Mouse (Mus musculus) midbrain, postnatal 0 days (tissue): Measurements from ENCODE around the gene Iqcn. TPM values are rescaled to one million over a fixed set of nuclear protein-coding genes. Genes with fewer than 3 reads are reported as not detected.

ENCODE experiments used
- ATAC-seq: fragments of 200-750 bp; cut with Nextera tagmentation; 2 replicates; pipeline ENCODE4 v1.8.0; 2017; ENCODE audit warnings: moderate number of reproducible peaks, mild to moderate bottlenecking, moderate TSS enrichment, moderate library complexity; ENCODE audit not compliant: low FRiP score
- DNase-seq: peaks from one replicate; pipeline ENCODE4 v3.0.0-alpha.2; 2015; ENCODE audit warnings: low spot score
- H3K27ac ChIP-seq: fragments of 300-500 bp; sonication (generic); 2 replicates; pipeline ENCODE4 v1.5.1; 2014; ENCODE audit warnings: low read depth, mild to moderate bottlenecking, low read length, mixed read lengths
- H3K27me3 ChIP-seq: fragments of 300-500 bp; sonication (generic); 2 replicates; pipeline ENCODE4 v1.6.1; 2014; ENCODE audit warnings: low read length, control low read depth, mixed read lengths; ENCODE audit not compliant: insufficient read depth
- H3K36me3 ChIP-seq: fragments of 300-500 bp; sonication (generic); 2 replicates; pipeline ENCODE4 v1.6.1; 2014; ENCODE audit warnings: low read length, control low read depth, mixed read lengths; ENCODE audit not compliant: insufficient read depth
- H3K4me1 ChIP-seq: fragments of 300-500 bp; sonication (generic); 2 replicates; pipeline ENCODE4 v1.6.1; 2014; ENCODE audit warnings: mild to moderate bottlenecking, control low read depth, antibody characterized with exemption, low read length, mixed read lengths; ENCODE audit not compliant: insufficient read depth
- H3K4me2 ChIP-seq: fragments of 300-500 bp; sonication (generic); 2 replicates; pipeline ENCODE4 v1.6.1; 2014; ENCODE audit warnings: low read depth, mild to moderate bottlenecking, low read length, mixed read lengths; ENCODE audit not compliant: poor library complexity, severe bottlenecking
- H3K4me3 ChIP-seq: fragments of 300-500 bp; sonication (generic); 2 replicates; pipeline ENCODE4 v1.5.1; 2014; ENCODE audit warnings: low read depth, mild to moderate bottlenecking, low read length, moderate library complexity
- H3K9ac ChIP-seq: fragments of 300-500 bp; sonication (generic); replicated peaks from 2 replicates; pipeline ENCODE4 v1.6.1; 2014; ENCODE audit warnings: mild to moderate bottlenecking, low read length, moderate library complexity, mixed read lengths; ENCODE audit not compliant: poor library complexity, severe bottlenecking
- H3K9me3 ChIP-seq: fragments of 300-500 bp; sonication (generic); 2 replicates; pipeline ENCODE4 v1.6.1; 2016; ENCODE audit warnings: low read length, control low read depth
- CTCF ChIP-seq: IDR thresholded peaks from 2 replicates; pipeline ENCODE4 v1.5.1; 2016; ENCODE audit warnings: antibody characterized with exemption, mild to moderate bottlenecking
- WGBS: fragments of 180-500 bp; shearing (Covaris S2); extraction: QIAGEN DNeasy Blood & Tissue Kit; methylation state at CpG from one replicate; pipeline ENCODE4 v1.1.7; 2014; 5-methylcytosine and 5-hydroxymethylcytosine counted together
- polyA plus RNA-seq: library from polyadenylated mRNA; unstranded; fragments of >200 nt; fragmentation: Nextera tagmentation; extraction: Ambion mirVana; gene quantifications from 2 replicates; pipeline ENCODE4 v1.2.1, GENCODE M21; 2015
- total RNA-seq: library from RNA; depleted of rRNA; stranded (reverse); fragments of >200 nt; gene quantifications from 2 replicates; pipeline ENCODE4 v1.2.3, GENCODE M21; 2014

Gene Iqcn
- total and polyA plus RNA-seq, 2 experiments from 2014 or later, result 0.06 to 0.22 TPM

- Histone ChIP-seq H3K36me3 (peaks cover 25% of the 10 kb centered on the region), H3K9me3 (no peaks in the 10 kb centered on the region), H3K27ac (peak within 1 kb of the TSS; percentile 95), H3K4me3 (peak within 1 kb of the TSS; percentile 74), H3K4me2 (peak within 1 kb of the TSS; percentile 68), H3K9ac (peak within 1 kb of the TSS; percentile 99), H3K4me1 (0 out of 2 replicates have a peak, but pooled peaks cover 2% of the 10 kb centered on the region), H3K27me3 (0 out of 2 replicates have a peak, but pooled peaks cover 4% of the 10 kb centered on the region)
- peak; percentile 99 for DNase-seq
- TF ChIP-seq CTCF, result no peak
- WGBS, result 8% methylated on average over 37 of the region's 37 CpGs
- peak; percentile 96 for ATAC-seq
Observed at GRCm38 (mm10) chr8:70754043-70754870, 51.0 kb downstream of the Iqcn start, which contains the start of gene Rab3a. Gene Rab3a (plus strand): TSS chr8:70754679.

GRCm38 (mm10) chr8:70754871-70755660, 51.8 kb downstream of the Iqcn start:
- Histone ChIP-seq H3K36me3 (peaks cover 25% of the 10 kb centered on the region), H3K27me3 (no peaks in the 10 kb centered on the region), H3K4me1 (peaks cover 7% of the 10 kb centered on the region; the same call in 1 of the 2 replicates), H3K4me3 (peak overlapping the region; percentile 74), H3K9me3 (no peaks in the 10 kb centered on the region), H3K27ac (peak overlapping the region; percentile 95), H3K9ac (peak overlapping the region; percentile 99), H3K4me2 (peak overlapping the region; percentile 68)
- no peak for TF ChIP-seq CTCF
- DNase-seq, result peak; percentile 86
- WGBS, result 11% methylated on average over 50 of the region's 50 CpGs
- peak; percentile 72 for ATAC-seq

DNA sequence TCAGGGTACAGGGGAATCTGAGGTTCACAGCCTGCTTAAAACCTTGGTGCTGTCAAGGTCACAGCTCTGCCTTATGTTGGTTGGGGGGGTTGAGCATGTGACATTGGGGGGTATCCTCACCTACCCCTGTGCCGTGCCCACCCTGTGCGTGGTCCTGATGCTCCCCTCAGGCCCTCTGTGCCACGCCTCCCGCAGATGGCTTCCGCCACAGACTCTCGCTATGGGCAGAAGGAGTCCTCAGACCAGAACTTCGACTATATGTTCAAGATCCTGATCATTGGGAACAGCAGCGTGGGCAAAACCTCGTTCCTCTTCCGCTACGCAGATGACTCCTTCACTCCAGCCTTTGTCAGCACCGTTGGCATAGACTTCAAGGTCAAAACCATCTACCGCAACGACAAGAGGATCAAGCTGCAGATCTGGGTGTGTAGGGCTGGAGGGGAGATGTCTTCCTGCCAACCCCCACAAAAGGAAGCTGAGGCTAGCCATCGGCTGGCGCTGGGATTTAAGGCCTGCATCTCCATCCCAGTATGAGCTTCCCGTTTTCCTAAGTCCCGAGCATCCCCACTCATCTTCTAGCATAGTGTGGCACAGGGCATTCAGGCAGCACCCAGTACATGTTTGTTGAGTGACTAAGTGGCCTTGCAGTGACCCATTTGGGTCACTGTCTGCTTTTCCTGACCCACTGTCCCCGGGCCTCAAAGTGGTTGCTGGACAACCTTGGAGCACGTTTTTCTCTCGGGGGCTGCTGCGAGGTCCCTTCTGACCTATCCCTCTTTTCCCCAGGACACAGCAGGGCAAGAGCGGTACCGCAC, 52.6 kb downstream of the Iqcn start:
- no peak for TF ChIP-seq CTCF
- Histone ChIP-seq H3K9ac (peak overlapping the region; percentile 99), H3K4me3 (peak overlapping the region; percentile 74), H3K4me1 (peaks cover 10% of the 10 kb centered on the region; the same call in 1 of the 2 replicates), H3K27ac (no peak overlapping the region), H3K4me2 (peak overlapping the region; percentile 68), H3K9me3 (no peaks in the 10 kb centered on the region), H3K36me3 (peaks cover 25% of the 10 kb centered on the region), H3K27me3 (no peaks in the 10 kb centered on the region)
- ATAC-seq (no peak), DNase-seq (no peak)
- WGBS, result 83% methylated on average over 24 of the region's 24 CpGs

GRCm38 (mm10) chr8:70756476-70757040, 53.3 kb downstream of the Iqcn start:
- peaks cover 25% of the 10 kb centered on the region for H3K36me3 ChIP-seq
- TF ChIP-seq CTCF, result no peak
- H3K4me3 ChIP-seq, result no peak overlapping the region
- WGBS, result 93% methylated on average over 6 of the region's 6 CpGs
- DNase-seq (no peak), ATAC-seq (no peak)
- peaks cover 10% of the 10 kb centered on the region; the same call in 1 of the 2 replicates for H3K4me1 ChIP-seq
- H3K9ac ChIP-seq, result no peak overlapping the region
- no peak overlapping the region for H3K27ac ChIP-seq
- H3K9me3 ChIP-seq, result no peaks in the 10 kb centered on the region
- no peak overlapping the region for H3K4me2 ChIP-seq
- no peaks in the 10 kb centered on the region for H3K27me3 ChIP-seq
